Mouse (Mus musculus): ENCODE measurements around the gene Nhlh1.

- no peak for TF ChIP-seq CTCF (IDR thresholded peaks at IDR 0.05; ENCODE audit: extremely low read depth, insufficient read depth, low read length)
- TF ChIP-seq POLR2A (IDR thresholded peaks at IDR 0.05; ENCODE audit: extremely low read depth, insufficient read depth, low read length), result no peak
These were observed 3.8 kb upstream of the Nhlh1 start for GRCm38 (mm10) chr1:172061217-172061616.

Data from cortical plate, adult 2 months (tissue).